ENCODE assay signal across 18 mouse cellular contexts in the genomic region with DNA sequence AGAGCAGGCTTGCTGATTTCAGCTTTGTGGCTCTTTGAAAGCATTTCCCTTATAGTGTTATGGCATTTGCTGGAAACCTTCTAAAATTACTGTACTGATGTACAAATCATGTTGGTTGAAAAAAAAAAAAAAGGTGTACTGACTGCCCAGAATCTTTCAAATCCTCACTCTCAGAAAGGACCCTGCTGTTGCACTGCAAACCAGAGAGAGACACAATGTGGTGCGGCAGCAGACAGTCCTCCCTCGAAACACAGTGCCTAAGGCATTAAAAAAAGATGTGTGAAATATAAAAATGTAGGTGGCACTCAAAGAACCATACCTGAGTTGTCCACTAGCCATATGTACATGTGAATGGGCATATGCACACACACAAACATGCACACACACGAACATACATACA.
A peak's percentile ranks its signal among the peaks of the same experiment; 100 is the strongest.
DNase-seq lines count a peak whose midpoint lies in the region; ATAC-seq and TF ChIP-seq lines count a peak whose summit lies in the region.
"Had no signal": no experiment of that assay in that cellular context is flagged by ENCODE, and none has a peak within 500 bp of the region (broad histone marks: within the 10 kb centered on the region; RNA-seq: fewer than 3 reads in every experiment).

No protein-coding gene starts in this region.

- no peak for TF ChIP-seq CTCF in hindbrain, postnatal 0 days (IDR thresholded peaks at IDR 0.05; ENCODE audit: low read depth)

- no peak for DNase-seq in frontal cortex, postnatal 10 days (ENCODE audit: low spot score in 2 of 2)
- DNase-seq in hindbrain, postnatal 0 days (ENCODE audit: low spot score), result peak; percentile 3
- DNase-seq in spleen, postnatal 36 days (ENCODE audit: low spot score in 2 of 2), result no peak
- DNase-seq: adrenal gland, adult 2 months; adrenal gland, postnatal 10 days; adrenal gland, postnatal 25 days; cerebellum, adult 11-12 months; cerebellum, adult 2 months; cerebellum, adult 9-10 months; cerebellum, postnatal 10 days; cerebellum, postnatal 25 days had no signal

- H3K27me3 ChIP-seq in hindbrain, postnatal 0 days (ENCODE audit: insufficient read depth, low read length), result no peaks in the 10 kb centered on the region
- H3K27me3 ChIP-seq in hindbrain, embryonic 13.5 days, result no peaks in the 10 kb centered on the region
- H3K27me3 ChIP-seq: embryonic facial prominence, embryonic 12.5 days; forebrain, embryonic 12.5 days had no signal

- ATAC-seq in frontal cortex, adult (ENCODE audit: low TSS enrichment), result peak; percentile 77
- no peak for ATAC-seq in hindbrain, postnatal 0 days
- no peak for ATAC-seq in hindbrain, embryonic 13.5 days (ENCODE audit: low FRiP score)
- ATAC-seq: forebrain, embryonic 14.5 days; forebrain, embryonic 16.5 days had no signal

- WGBS in hindbrain, postnatal 0 days, result 76% methylated on average over 3 of the region's 3 CpGs
- WGBS in hindbrain, embryonic 13.5 days, result 80% methylated on average over 3 of the region's 3 CpGs

- no peak overlapping the region for H3K27ac ChIP-seq in hindbrain, postnatal 0 days
- no peak overlapping the region for H3K27ac ChIP-seq in hindbrain, embryonic 13.5 days
- H3K27ac ChIP-seq: embryonic facial prominence, embryonic 10.5 days; embryonic facial prominence, embryonic 12.5 days; forebrain, embryonic 12.5 days had no signal

- no peak overlapping the region for H3K4me3 ChIP-seq in hindbrain, postnatal 0 days (ENCODE audit: low read length)
- H3K4me3 ChIP-seq in hindbrain, embryonic 13.5 days, result no peak overlapping the region
- H3K4me3 ChIP-seq: embryonic facial prominence, embryonic 10.5 days; embryonic facial prominence, embryonic 12.5 days; forebrain, embryonic 12.5 days had no signal

- H3K4me1 ChIP-seq in hindbrain, postnatal 0 days (ENCODE audit: insufficient read depth, low read length), result no peaks in the 10 kb centered on the region
- H3K4me1 ChIP-seq in hindbrain, embryonic 13.5 days (replicated peaks), result no peaks in the 10 kb centered on the region
- H3K4me1 ChIP-seq: embryonic facial prominence, embryonic 10.5 days; embryonic facial prominence, embryonic 12.5 days; forebrain, embryonic 12.5 days had no signal

- H3K9ac ChIP-seq in hindbrain, postnatal 0 days (replicated peaks; ENCODE audit: low read length), result no peak overlapping the region
- H3K9ac ChIP-seq in hindbrain, embryonic 13.5 days, result no peak overlapping the region
- H3K9ac ChIP-seq: embryonic facial prominence, embryonic 12.5 days; forebrain, embryonic 12.5 days had no signal

- H3K36me3 ChIP-seq in hindbrain, postnatal 0 days (ENCODE audit: insufficient read depth, low read length), result no peaks in the 10 kb centered on the region
- no peaks in the 10 kb centered on the region for H3K36me3 ChIP-seq in hindbrain, embryonic 13.5 days
- H3K36me3 ChIP-seq: embryonic facial prominence, embryonic 10.5 days; embryonic facial prominence, embryonic 12.5 days; forebrain, embryonic 12.5 days had no signal

- 0 out of 2 replicates have a peak, but pooled peaks cover 3% of the 10 kb centered on the region for H3K9me3 ChIP-seq in hindbrain, postnatal 0 days (ENCODE audit: low read length)
- H3K9me3 ChIP-seq in hindbrain, embryonic 13.5 days, result no peaks in the 10 kb centered on the region
- H3K9me3 ChIP-seq: embryonic facial prominence, embryonic 12.5 days; forebrain, embryonic 12.5 days had no signal

- H3K4me2 ChIP-seq in hindbrain, postnatal 0 days (ENCODE audit: low read depth, low read length), result no peak overlapping the region
- no peak overlapping the region for H3K4me2 ChIP-seq in hindbrain, embryonic 13.5 days
- H3K4me2 ChIP-seq: embryonic facial prominence, embryonic 12.5 days; forebrain, embryonic 12.5 days had no signal
